In the genomic region with DNA sequence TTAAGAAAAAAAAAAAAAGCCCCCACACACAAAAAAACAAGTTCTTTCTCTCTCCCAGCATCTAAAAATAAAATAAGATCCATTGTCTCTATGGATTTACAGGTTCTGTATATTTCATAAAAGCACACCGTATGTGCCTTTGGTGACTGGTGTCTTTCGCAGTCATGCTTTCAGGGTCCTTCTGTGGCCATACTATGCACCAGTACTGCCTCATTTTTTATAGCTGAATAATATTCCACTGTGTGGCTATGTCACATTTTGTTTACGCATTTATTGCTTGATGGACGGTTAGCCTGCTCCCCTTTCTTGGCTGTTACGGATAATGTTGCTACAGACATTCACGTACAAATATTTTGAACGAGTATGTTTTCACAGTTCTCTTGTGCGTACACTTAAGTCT, we compare ENCODE assay signal across 8 mouse cellular contexts. TPM values are rescaled to one million over a fixed set of nuclear protein-coding genes. Genes with fewer than 3 reads are reported as not detected.
A peak's percentile ranks its signal among the peaks of the same experiment; 100 is the strongest.
DNase-seq lines count a peak whose midpoint lies in the region; ATAC-seq and TF ChIP-seq lines count a peak whose summit lies in the region.

No protein-coding gene starts in this region.

- 0 out of 2 replicates have a peak, but pooled peaks cover 6% of the 10 kb centered on the region for H3K4me1 ChIP-seq in kidney, postnatal 0 days (replicated peaks; ENCODE audit: insufficient read depth, low read length)
- H3K4me1 ChIP-seq in embryonic fibroblast, embryonic 13.5 days (ENCODE audit: control insufficient read depth, insufficient read depth, low read length), result no peaks in the 10 kb centered on the region; the same call in 1 of the 2 replicates
- H3K4me1 ChIP-seq in intestine, postnatal 0 days (replicated peaks; ENCODE audit: control insufficient read depth, insufficient read depth, low read length), result peaks cover 12% of the 10 kb centered on the region
- peaks cover 10% of the 10 kb centered on the region for H3K4me1 ChIP-seq in neural tube, embryonic 12.5 days

- TF ChIP-seq CTCF in kidney, postnatal 0 days (IDR thresholded peaks at IDR 0.05; ENCODE audit: low read depth), result no peak
- no peak for TF ChIP-seq CTCF in embryonic fibroblast, embryonic 13.5 days (IDR thresholded peaks at IDR 0.05; ENCODE audit: borderline replicate concordance, insufficient read depth, low read length)
- TF ChIP-seq CTCF in intestine, postnatal 0 days (IDR thresholded peaks at IDR 0.05; ENCODE audit: low read depth), result no peak

- H3K36me3 ChIP-seq in kidney, postnatal 0 days (ENCODE audit: insufficient read depth, low read length), result peaks cover 5% of the 10 kb centered on the region; the same call in 1 of the 2 replicates
- peaks cover 7% of the 10 kb centered on the region; the same call in 1 of the 2 replicates for H3K36me3 ChIP-seq in intestine, postnatal 0 days (ENCODE audit: control insufficient read depth, insufficient read depth)
- peaks cover 27% of the 10 kb centered on the region for H3K36me3 ChIP-seq in neural tube, embryonic 12.5 days

- H3K27ac ChIP-seq in kidney, postnatal 0 days, result no peak overlapping the region
- H3K27ac ChIP-seq in embryonic fibroblast, embryonic 13.5 days (ENCODE audit: insufficient read depth, low read length), result no peak overlapping the region
- no peak overlapping the region for H3K27ac ChIP-seq in intestine, postnatal 0 days (ENCODE audit: low read depth, low read length)
- H3K27ac ChIP-seq in neural tube, embryonic 12.5 days, result no peak overlapping the region

- ATAC-seq in kidney, postnatal 0 days (replicated peaks; ENCODE audit: low FRiP score, low read depth), result no peak
- no peak for ATAC-seq in intestine, postnatal 0 days
- ATAC-seq in neural tube, embryonic 12.5 days (ENCODE audit: low FRiP score, low read depth), result no peak
- no peak for ATAC-seq in frontal cortex, adult (ENCODE audit: low TSS enrichment)

- TF ChIP-seq POLR2A in embryonic fibroblast, embryonic 13.5 days (IDR thresholded peaks at IDR 0.05; ENCODE audit: low read depth, low read length), result no peak

- 0 out of 2 replicates have a peak overlapping the region, but pooled peaks have one; percentile 78 for H3K9ac ChIP-seq in kidney, postnatal 0 days (ENCODE audit: low read depth, low read length)
- H3K9ac ChIP-seq in intestine, postnatal 0 days (ENCODE audit: low read depth, low read length), result no peak overlapping the region
- H3K9ac ChIP-seq in neural tube, embryonic 12.5 days, result no peak overlapping the region

- intact Hi-C loops in left cerebral cortex, postnatal 25 days (cut with DNase I), result no loop called here

- H3K9me3 ChIP-seq in kidney, postnatal 0 days (replicated peaks; ENCODE audit: low read length), result no peaks in the 10 kb centered on the region
- no peaks in the 10 kb centered on the region for H3K9me3 ChIP-seq in intestine, postnatal 0 days (ENCODE audit: control insufficient read depth)
- no peaks in the 10 kb centered on the region for H3K9me3 ChIP-seq in neural tube, embryonic 12.5 days

- H3K4me2 ChIP-seq in kidney, postnatal 0 days (ENCODE audit: low read length), result peak overlapping the region; percentile 65
- H3K4me2 ChIP-seq in intestine, postnatal 0 days (replicated peaks; ENCODE audit: low read depth), result peak overlapping the region; percentile 71
- H3K4me2 ChIP-seq in neural tube, embryonic 12.5 days (replicated peaks), result peak overlapping the region; percentile 77

- 46% methylated on average over 8 of the region's 8 CpGs for WGBS in kidney, postnatal 0 days
- WGBS in intestine, postnatal 0 days, result 37% methylated on average over 8 of the region's 8 CpGs
- 52% methylated on average over 8 of the region's 8 CpGs for WGBS in neural tube, embryonic 12.5 days

- H3K27me3 ChIP-seq in kidney, postnatal 0 days (ENCODE audit: insufficient read depth, low read length), result no peaks in the 10 kb centered on the region
- no peaks in the 10 kb centered on the region for H3K27me3 ChIP-seq in intestine, postnatal 0 days (replicated peaks; ENCODE audit: control insufficient read depth, insufficient read depth, low read length)
- H3K27me3 ChIP-seq in neural tube, embryonic 12.5 days (replicated peaks), result no peaks in the 10 kb centered on the region

- H3K4me3 ChIP-seq in kidney, postnatal 0 days (replicated peaks; ENCODE audit: low read depth, low read length), result peak overlapping the region; percentile 73
- peak overlapping the region; percentile 70 for H3K4me3 ChIP-seq in embryonic fibroblast, embryonic 13.5 days (ENCODE audit: insufficient read depth, low read length)
- H3K4me3 ChIP-seq in intestine, postnatal 0 days (ENCODE audit: low read depth, low read length), result peak overlapping the region; percentile 60
- H3K4me3 ChIP-seq in neural tube, embryonic 12.5 days, result peak overlapping the region; percentile 60

- DNase-seq in kidney, postnatal 0 days (ENCODE audit: low spot score), result no peak
- no peak for DNase-seq in kidney, postnatal 10 days
- DNase-seq in left cerebral cortex, postnatal 25 days (ENCODE audit: low spot score in 2 of 2), result no peak
- DNase-seq in frontal cortex, postnatal 25 days (ENCODE audit: low spot score in 2 of 2), result no peak

RNA-seq across cellular contexts. Expression of gene Mrpl27, which starts 0.6 kb away (rescaled TPM):
- polyA plus RNA-seq in kidney, postnatal 0 days (2015; fragmentation: Nextera tagmentation; extraction: Ambion mirVana), result 135 and 144 TPM in 2 replicates
- 49.9 and 52.0 TPM in 2 replicates for polyA plus RNA-seq in embryonic fibroblast, embryonic 13.5 days (2011; ENCODE audit: insufficient read length, low read depth, missing spikeins)
- 148 and 158 TPM in 2 replicates for polyA plus RNA-seq in intestine, postnatal 0 days (2015; fragmentation: Nextera tagmentation; extraction: Ambion mirVana)
- polyA plus RNA-seq in neural tube, embryonic 12.5 days (2016; fragmentation: Nextera tagmentation; extraction: Ambion mirVana), result 128 and 134 TPM in 2 replicates
- total RNA-seq in left cerebral cortex, postnatal 25 days (2021), result 10 to 100 TPM; 72.1 to 74.6 TPM

RNA-seq across cellular contexts. Expression of gene Eme1, which starts 0.8 kb away (rescaled TPM):
- 7.9 and 8.1 TPM in 2 replicates for polyA plus RNA-seq in kidney, postnatal 0 days (2015; fragmentation: Nextera tagmentation; extraction: Ambion mirVana)
- 8.1 and 8.9 TPM in 2 replicates for polyA plus RNA-seq in embryonic fibroblast, embryonic 13.5 days (2011; ENCODE audit: insufficient read length, low read depth, missing spikeins)
- 3.7 and 4.2 TPM in 2 replicates for polyA plus RNA-seq in intestine, postnatal 0 days (2015; fragmentation: Nextera tagmentation; extraction: Ambion mirVana)
- polyA plus RNA-seq in neural tube, embryonic 12.5 days (2016; fragmentation: Nextera tagmentation; extraction: Ambion mirVana), result 19.8 and 23.0 TPM in 2 replicates
- under 1 TPM in 1 of 2 experiments, not detected in 1; 0.32 TPM for total RNA-seq in left cerebral cortex, postnatal 25 days (2021)

RNA-seq across cellular contexts. Expression of gene Lrrc59, which starts 23.4 kb away (rescaled TPM):
- 119 and 135 TPM in 2 replicates for polyA plus RNA-seq in kidney, postnatal 0 days (2015; fragmentation: Nextera tagmentation; extraction: Ambion mirVana)
- polyA plus RNA-seq in embryonic fibroblast, embryonic 13.5 days (2011; ENCODE audit: insufficient read length, low read depth, missing spikeins), result 227 and 243 TPM in 2 replicates
- polyA plus RNA-seq in intestine, postnatal 0 days (2015; fragmentation: Nextera tagmentation; extraction: Ambion mirVana), result 165 and 172 TPM in 2 replicates
- polyA plus RNA-seq in neural tube, embryonic 12.5 days (2016; fragmentation: Nextera tagmentation; extraction: Ambion mirVana), result 201 and 203 TPM in 2 replicates
- 10 to 100 TPM; 84.2 to 90.4 TPM for total RNA-seq in left cerebral cortex, postnatal 25 days (2021)

RNA-seq across cellular contexts. Expression of gene Xylt2, which starts 24.3 kb away (rescaled TPM):
- 18.4 and 21.4 TPM in 2 replicates for polyA plus RNA-seq in kidney, postnatal 0 days (2015; fragmentation: Nextera tagmentation; extraction: Ambion mirVana)
- polyA plus RNA-seq in embryonic fibroblast, embryonic 13.5 days (2011; ENCODE audit: insufficient read length, low read depth, missing spikeins), result 12.9 and 16.4 TPM in 2 replicates
- polyA plus RNA-seq in intestine, postnatal 0 days (2015; fragmentation: Nextera tagmentation; extraction: Ambion mirVana), result 8.0 and 8.2 TPM in 2 replicates
- 18.5 and 19.5 TPM in 2 replicates for polyA plus RNA-seq in neural tube, embryonic 12.5 days (2016; fragmentation: Nextera tagmentation; extraction: Ambion mirVana)
- total RNA-seq in left cerebral cortex, postnatal 25 days (2021), result 10 to 100 TPM; 21.8 to 23.7 TPM

RNA-seq across cellular contexts. Expression of gene Acsf2, which starts 51.3 kb away (rescaled TPM):
- 6.6 and 7.0 TPM in 2 replicates for polyA plus RNA-seq in kidney, postnatal 0 days (2015; fragmentation: Nextera tagmentation; extraction: Ambion mirVana)
- polyA plus RNA-seq in embryonic fibroblast, embryonic 13.5 days (2011; ENCODE audit: insufficient read length, low read depth, missing spikeins), result 13.8 and 19.4 TPM in 2 replicates
- polyA plus RNA-seq in intestine, postnatal 0 days (2015; fragmentation: Nextera tagmentation; extraction: Ambion mirVana), result 6.3 and 6.7 TPM in 2 replicates
- 2.6 and 3.7 TPM in 2 replicates for polyA plus RNA-seq in neural tube, embryonic 12.5 days (2016; fragmentation: Nextera tagmentation; extraction: Ambion mirVana)
- 10 to 100 TPM; 13.6 to 16.6 TPM for total RNA-seq in left cerebral cortex, postnatal 25 days (2021)
